Mouse (Mus musculus) ES-E14 (cell line): Measurements from ENCODE around the gene Fgd5. TPM values are rescaled to one million over a fixed set of nuclear protein-coding genes. Genes with fewer than 3 reads are reported as not detected.

Experiments used
- DNase-seq: peaks from one replicate; pipeline ENCODE4 v3.0.0-alpha.2; 2013; ENCODE audit warnings: low read depth, low spot score
- H3K27ac ChIP-seq: 2 replicates; pipeline ENCODE4 v1.5.1; 2012; ENCODE audit warnings: low read depth, mild to moderate bottlenecking, low read length, moderate library complexity, mixed read lengths; ENCODE audit not compliant: poor library complexity, insufficient read depth, severe bottlenecking
- H3K36me3 ChIP-seq: 2 replicates; pipeline ENCODE4 v1.6.1; 2012; ENCODE audit warnings: mild to moderate bottlenecking, low read length, moderate library complexity, mixed read lengths; ENCODE audit not compliant: control insufficient read depth, poor library complexity, insufficient read depth, severe bottlenecking
- H3K4me1 ChIP-seq, 2 experiments: fragments of 150-350 bp in 1 of 2; sonication (generic) in 1 of 2; 2 replicates each; pipeline ENCODE4 v1.6.1; 2012; ENCODE audit warnings: low read length in 2 of 2, mild to moderate bottlenecking in 1 of 2, mixed read lengths in 1 of 2; ENCODE audit not compliant: control insufficient read depth in 2 of 2, insufficient read depth in 2 of 2, poor library complexity in 1 of 2
- H3K4me3 ChIP-seq, 2 experiments: fragments of 150-350 bp in 1 of 2; sonication (generic) in 1 of 2; 2 replicates each; pipeline ENCODE4 v1.5.1; 2012; ENCODE audit warnings: low read length in 2 of 2, low read depth in 1 of 2, mild to moderate bottlenecking in 1 of 2, mixed read lengths in 1 of 2; ENCODE audit not compliant: insufficient read depth in 1 of 2, poor library complexity in 1 of 2, severe bottlenecking in 1 of 2
- H3K9ac ChIP-seq: 2 replicates; pipeline ENCODE4 v1.6.1; 2012; ENCODE audit warnings: low read depth, mild to moderate bottlenecking, low read length, mixed read lengths; ENCODE audit not compliant: poor library complexity, insufficient read depth, severe bottlenecking
- H3K9me3 ChIP-seq: fragments of 150-350 bp; sonication (generic); 2 replicates; pipeline ENCODE4 v1.6.1; 2012; ENCODE audit warnings: low read depth, mild to moderate bottlenecking, low read length; ENCODE audit not compliant: control insufficient read depth, insufficient read depth
- CHD2 ChIP-seq: IDR thresholded peaks from 2 replicates; pipeline ENCODE4 v1.6.1; 2014; ENCODE audit warnings: mild to moderate bottlenecking, low read depth, low read length, inconsistent platforms
- HCFC1 ChIP-seq: IDR thresholded peaks from 2 replicates; pipeline ENCODE4 v1.6.1; 2012; ENCODE audit warnings: low read length, inconsistent platforms, borderline replicate concordance; ENCODE audit not compliant: insufficient read depth
- MAFK ChIP-seq: IDR thresholded peaks from 2 replicates; pipeline ENCODE4 v1.6.1; 2014; ENCODE audit warnings: mild to moderate bottlenecking, low read depth, low read length, inconsistent platforms; ENCODE audit not compliant: insufficient read depth
- ZC3H11A ChIP-seq: IDR thresholded peaks from 2 replicates; pipeline ENCODE4 v1.6.1; 2012; ENCODE audit warnings: low read depth, mild to moderate bottlenecking, inconsistent platforms, low read length, borderline replicate concordance
- ZNF384 ChIP-seq: IDR thresholded peaks from 2 replicates; pipeline ENCODE4 v1.6.1; 2012; ENCODE audit warnings: low read depth, low read length, inconsistent platforms
- in situ Hi-C, 2 experiments: fragments of 600-800 bp; cut with MboI; formaldehyde crosslinking; loops; one replicate each; pipeline ENCODE4 v1.15.1; 2025; ENCODE audit warnings: low sequenced_read_pairs in 2 of 2, inconsistent platforms in 1 of 2; ENCODE audit not compliant: unreplicated experiment in 2 of 2
- total RNA-seq: library from RNA; depleted of rRNA; stranded (reverse); fragments of 300-350 nt; gene quantifications from 2 replicates; pipeline ENCODE4 v1.2.3, GENCODE M21; 2012

Gene Fgd5
- total RNA-seq, 1 experiment, result 2.5 TPM

DNA sequence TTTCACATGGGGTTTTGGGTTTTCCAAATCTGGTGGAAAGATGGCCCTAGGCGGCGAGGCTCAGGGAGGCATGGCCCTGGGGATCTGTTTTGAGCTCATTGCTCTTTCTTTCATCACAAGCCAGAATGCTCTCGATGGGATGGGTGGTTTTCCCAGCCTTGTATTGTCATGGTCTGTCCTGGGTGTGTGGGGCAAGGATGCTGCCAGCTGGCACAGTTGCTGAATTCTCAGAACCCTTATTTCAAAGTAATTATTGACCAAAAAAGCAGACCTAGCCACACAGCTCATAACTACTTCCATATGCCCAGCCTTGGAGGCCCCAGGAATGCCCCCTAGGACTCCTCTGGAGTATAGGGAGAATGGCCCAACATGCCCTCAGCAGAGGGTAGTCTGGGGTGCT is 34.9 kb downstream of the Fgd5 start:
- in situ Hi-C loops, result no loop called here
- Histone ChIP-seq H3K9ac (no peak overlapping the region), H3K9me3 (no peaks in the 10 kb centered on the region), H3K27ac (no peak overlapping the region), H3K4me1 (peaks cover 1 to 12% of the 10 kb centered on the region in 2 experiments; a peak in 3 of 4 replicates), H3K36me3 (no peaks in the 10 kb centered on the region; the same call in 1 of the 2 replicates), H3K4me3 (no peak overlapping the region)
- no peak for DNase-seq
- TF ChIP-seq ZC3H11A, result no peak
- TF ChIP-seq MAFK, result no peak
- no peak for TF ChIP-seq HCFC1
- TF ChIP-seq CHD2, result no peak
- no peak for TF ChIP-seq ZNF384

DNA sequence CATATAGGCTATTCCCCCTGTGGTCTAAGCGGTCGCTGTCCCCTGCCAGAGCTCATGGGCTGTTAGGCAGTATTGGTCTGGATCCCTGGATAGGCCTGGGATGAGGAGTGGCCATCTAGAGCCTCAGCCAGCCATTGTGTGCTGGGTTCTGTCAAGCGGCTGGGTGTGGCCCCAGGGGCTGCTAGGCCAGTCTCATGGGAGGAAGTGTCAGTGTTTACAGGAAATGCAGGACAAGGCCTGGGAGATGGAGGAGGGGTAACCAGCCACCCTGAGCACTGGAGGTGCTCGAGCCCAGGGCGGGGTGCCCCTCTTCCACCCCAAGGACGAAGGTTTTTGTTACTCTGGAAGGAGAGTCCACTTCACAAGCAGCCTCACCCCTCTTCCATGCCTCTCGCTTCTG is 36.3 kb downstream of the Fgd5 start:
- no peak for TF ChIP-seq ZNF384
- TF ChIP-seq ZC3H11A, result no peak
- TF ChIP-seq HCFC1, result no peak
- no peak for TF ChIP-seq CHD2
- TF ChIP-seq MAFK, result no peak
- H3K4me1 ChIP-seq, result peaks cover 1 to 12% of the 10 kb centered on the region in 2 experiments; a peak in 3 of 4 replicates

DNA sequence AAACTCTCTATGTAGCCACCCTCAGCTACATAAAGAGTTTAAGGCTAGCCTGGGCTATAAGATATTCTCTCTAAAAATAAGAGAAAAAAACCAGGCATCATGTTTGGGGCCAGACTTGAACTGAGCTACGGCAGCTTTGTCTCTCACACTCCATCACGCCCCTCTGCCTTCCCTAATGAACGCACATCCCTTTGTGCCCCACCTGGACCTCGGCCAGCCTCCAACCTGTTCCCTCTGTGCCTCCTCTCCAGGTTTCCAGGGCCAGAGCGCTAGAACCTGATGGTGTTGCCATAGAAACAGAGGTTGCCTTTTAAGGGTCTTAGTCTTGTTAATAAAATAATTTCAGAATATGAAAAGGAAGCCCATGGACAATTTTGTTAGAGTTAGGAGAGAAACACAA is 37.2 kb downstream of the Fgd5 start:
- Histone ChIP-seq H3K4me1 (peaks cover 1 to 12% of the 10 kb centered on the region in 2 experiments; a peak in 3 of 4 replicates), H3K27ac (no peak overlapping the region), H3K9ac (no peak overlapping the region), H3K4me3 (no peak overlapping the region), H3K9me3 (no peaks in the 10 kb centered on the region), H3K36me3 (no peaks in the 10 kb centered on the region)
- in situ Hi-C loops, result no loop called here
- TF ChIP-seq CHD2, result no peak
- DNase-seq, result no peak

More for the DNA sequence above, 36.3 kb downstream of the Fgd5 start:
- Histone ChIP-seq H3K4me3 (no peak overlapping the region), H3K36me3 (no peaks in the 10 kb centered on the region; the same call in 1 of the 2 replicates), H3K27ac (no peak overlapping the region), H3K9me3 (no peaks in the 10 kb centered on the region), H3K9ac (no peak overlapping the region)
- no peak for DNase-seq
- in situ Hi-C loops, result no loop called here

DNA sequence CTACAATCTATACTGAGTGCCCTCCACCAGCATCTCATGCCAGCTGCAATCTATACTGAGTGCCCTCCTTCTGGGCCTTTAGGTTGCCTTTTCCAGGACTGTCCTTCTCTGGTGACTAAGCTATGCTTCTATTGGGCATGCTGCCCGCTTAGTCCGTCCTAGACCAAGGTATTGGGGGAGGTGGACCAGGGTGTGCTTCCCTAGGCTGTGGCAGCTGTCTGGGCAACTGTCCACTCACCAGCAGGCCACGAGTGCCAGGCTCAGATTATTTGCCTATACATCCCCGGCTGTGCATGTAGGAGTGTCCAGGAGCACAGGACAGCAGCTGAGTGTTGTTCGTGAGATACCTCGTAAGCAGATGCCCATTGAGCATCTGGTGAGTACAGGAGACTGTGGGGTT is 38.1 kb downstream of the Fgd5 start:
- DNase-seq, result no peak
- Histone ChIP-seq H3K9ac (no peak overlapping the region), H3K4me3 (no peak overlapping the region), H3K27ac (no peak overlapping the region), H3K4me1 (peaks cover 1 to 12% of the 10 kb centered on the region in 2 experiments; a peak in 3 of 4 replicates), H3K9me3 (no peaks in the 10 kb centered on the region), H3K36me3 (no peaks in the 10 kb centered on the region)
- TF ChIP-seq HCFC1 (no peak), MAFK (no peak), CHD2 (no peak), ZC3H11A (no peak), ZNF384 (no peak)
- in situ Hi-C loops, result no loop called here

DNA sequence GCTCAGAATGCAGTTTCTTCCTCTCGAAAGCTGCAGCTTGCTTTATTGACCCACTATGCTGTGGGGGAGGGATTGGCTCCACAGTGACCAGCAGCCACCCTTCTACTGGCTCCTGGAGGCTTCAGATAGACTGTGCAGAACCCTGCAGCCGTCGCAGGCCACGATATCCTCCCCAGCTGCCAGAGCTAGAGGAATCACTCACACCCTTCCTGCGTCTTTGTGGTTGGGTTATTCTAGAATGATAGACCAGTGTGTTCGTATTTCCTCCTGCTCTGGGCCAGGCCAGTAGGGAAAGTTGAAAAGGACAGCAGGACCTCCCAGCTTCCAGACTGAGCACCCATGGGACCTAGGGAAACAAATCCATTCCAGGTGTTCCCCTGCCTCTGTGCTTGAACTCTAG is 39.7 kb downstream of the Fgd5 start:
- no peaks in the 10 kb centered on the region for H3K9me3 ChIP-seq
- TF ChIP-seq ZC3H11A (no peak), CHD2 (no peak), ZNF384 (no peak), MAFK (no peak), HCFC1 (no peak)
- no peaks in the 10 kb centered on the region for H3K36me3 ChIP-seq
- H3K4me1 ChIP-seq, result peaks cover 1 to 12% of the 10 kb centered on the region in 2 experiments; a peak in 3 of 4 replicates
- no peak overlapping the region for H3K4me3 ChIP-seq
- in situ Hi-C loops, result no loop called here
- H3K9ac ChIP-seq, result no peak overlapping the region
- H3K27ac ChIP-seq, result no peak overlapping the region
- DNase-seq, result no peak
